Mouse (Mus musculus) right cerebral cortex, adult 18-20 months (tissue): ENCODE data around the gene Polr3gl.
"Not testable (repeated sequence)": the region's sequence is repeated elsewhere in the genome, so short reads cannot be mapped to it uniquely, and the experiment has no call there.

ENCODE experiments used
- DNase-seq: peaks from one replicate; pipeline ENCODE4 v3.0.0; 2022; ENCODE audit warnings: mixed read lengths

Gene Polr3gl

GRCm38 (mm10) chr3:96593790-96594560 lies at the start of gene Polr3gl:
Gene Polr3gl (minus strand): TSS chr3:96594181.
- peak; percentile 96 for DNase-seq

- peak; percentile 33 for DNase-seq
Measured at GRCm38 (mm10) chr3:96639219-96639618, 45.2 kb upstream of the Polr3gl start.

- no peak for DNase-seq
Measured at GRCm38 (mm10) chr3:96636448-96636847, 42.5 kb upstream of the Polr3gl start.

GRCm38 (mm10) chr3:96635906-96636305 lies 41.9 kb upstream of the Polr3gl start:
- no peak for DNase-seq

- peak; percentile 93 for DNase-seq
Measured at GRCm38 (mm10) chr3:96634928-96635879, 41.2 kb upstream of the Polr3gl start, which contains the start of the genes Pex11b and Gm42957. Gene Pex11b (plus strand): TSS chr3:96635376. Gene Gm42957 (plus strand): TSS chr3:96635474.

- no peak for DNase-seq
Measured at GRCm38 (mm10) chr3:96634015-96634414, 40.0 kb upstream of the Polr3gl start.

GRCm38 (mm10) chr3:96632058-96632457 lies 38.1 kb upstream of the Polr3gl start:
- DNase-seq = no peak

- DNase-seq = peak; percentile 98
Measured at GRCm38 (mm10) chr3:96629729-96630600, 36.0 kb upstream of the Polr3gl start, which contains the start of gene Rbm8a. Gene Rbm8a (plus strand): TSS chr3:96629933.

- DNase-seq = no peak
Measured at GRCm38 (mm10) chr3:96623201-96623600, 29.2 kb upstream of the Polr3gl start.

GRCm38 (mm10) chr3:96617941-96618340 lies 24.0 kb upstream of the Polr3gl start:
- DNase-seq = no peak

GRCm38 (mm10) chr3:96606618-96607017 lies 12.6 kb upstream of the Polr3gl start:
- no peak for DNase-seq

GRCm38 (mm10) chr3:96606007-96606406 lies 12.0 kb upstream of the Polr3gl start:
- not testable (repeated sequence) for DNase-seq

GRCm38 (mm10) chr3:96603311-96603710 lies 9.3 kb upstream of the Polr3gl start:
- no peak for DNase-seq

GRCm38 (mm10) chr3:96602704-96603084 lies 8.7 kb upstream of the Polr3gl start:
- DNase-seq = no peak

- peak; percentile 28 for DNase-seq
Measured at GRCm38 (mm10) chr3:96601941-96602703, 8.1 kb upstream of the Polr3gl start.

- DNase-seq = peak; percentile 72
Measured at GRCm38 (mm10) chr3:96601251-96601787, 7.3 kb upstream of the Polr3gl start.

GRCm38 (mm10) chr3:96600639-96601250 lies 6.8 kb upstream of the Polr3gl start, which contains the start of gene Lix1l:
Gene Lix1l (plus strand): TSS chr3:96601149.
- DNase-seq = peak; percentile 96

GRCm38 (mm10) chr3:96599411-96599810 lies 5.4 kb upstream of the Polr3gl start:
- no peak for DNase-seq

- no peak for DNase-seq
Measured at GRCm38 (mm10) chr3:96599069-96599393, 5.0 kb upstream of the Polr3gl start.

GRCm38 (mm10) chr3:96598156-96599068 lies 4.4 kb upstream of the Polr3gl start:
- peak; percentile 56 for DNase-seq
